Mouse (Mus musculus) lung, postnatal 10 days (tissue): Measurements from ENCODE around the gene Cacna1a.
A peak's percentile ranks its signal among the peaks of the same experiment; 100 is the strongest.

ENCODE experiments used
- DNase-seq: peaks from one replicate; pipeline ENCODE4 v3.0.0; 2021

Cacna1a gene

DNA sequence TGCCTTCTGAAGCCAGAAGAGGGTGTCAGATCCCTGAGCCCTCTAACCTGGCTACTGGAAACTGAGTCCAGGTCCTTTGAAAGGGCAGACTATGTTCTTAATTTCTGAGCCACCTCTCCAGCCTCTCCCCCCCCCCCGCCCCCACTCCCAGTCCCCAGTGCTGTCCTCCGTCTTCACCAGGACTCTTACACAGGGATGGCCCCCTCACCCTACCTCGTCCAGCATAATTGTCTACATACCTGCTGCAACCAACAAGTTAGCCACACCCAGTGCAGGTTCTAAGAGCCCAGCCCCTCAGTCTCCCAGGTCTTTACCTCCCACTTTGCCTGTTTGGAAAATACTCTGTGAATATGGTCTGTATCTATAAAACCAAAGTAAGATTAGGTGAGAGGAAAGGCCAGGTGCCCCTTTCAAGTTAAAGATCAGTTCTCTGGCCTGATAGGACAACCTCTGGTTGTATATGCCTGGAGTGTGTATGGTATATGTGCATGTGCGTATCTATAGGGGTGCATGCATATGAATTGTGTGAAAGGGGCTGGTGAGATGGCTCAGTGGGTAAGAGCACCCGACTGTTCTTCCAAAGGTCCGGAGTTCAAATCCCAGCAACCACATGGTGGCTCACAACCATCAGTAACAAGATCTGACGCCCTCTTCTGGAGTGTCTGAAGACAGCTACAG lies 252.5 kb downstream of the Cacna1a start:
- DNase-seq = no peak

DNA sequence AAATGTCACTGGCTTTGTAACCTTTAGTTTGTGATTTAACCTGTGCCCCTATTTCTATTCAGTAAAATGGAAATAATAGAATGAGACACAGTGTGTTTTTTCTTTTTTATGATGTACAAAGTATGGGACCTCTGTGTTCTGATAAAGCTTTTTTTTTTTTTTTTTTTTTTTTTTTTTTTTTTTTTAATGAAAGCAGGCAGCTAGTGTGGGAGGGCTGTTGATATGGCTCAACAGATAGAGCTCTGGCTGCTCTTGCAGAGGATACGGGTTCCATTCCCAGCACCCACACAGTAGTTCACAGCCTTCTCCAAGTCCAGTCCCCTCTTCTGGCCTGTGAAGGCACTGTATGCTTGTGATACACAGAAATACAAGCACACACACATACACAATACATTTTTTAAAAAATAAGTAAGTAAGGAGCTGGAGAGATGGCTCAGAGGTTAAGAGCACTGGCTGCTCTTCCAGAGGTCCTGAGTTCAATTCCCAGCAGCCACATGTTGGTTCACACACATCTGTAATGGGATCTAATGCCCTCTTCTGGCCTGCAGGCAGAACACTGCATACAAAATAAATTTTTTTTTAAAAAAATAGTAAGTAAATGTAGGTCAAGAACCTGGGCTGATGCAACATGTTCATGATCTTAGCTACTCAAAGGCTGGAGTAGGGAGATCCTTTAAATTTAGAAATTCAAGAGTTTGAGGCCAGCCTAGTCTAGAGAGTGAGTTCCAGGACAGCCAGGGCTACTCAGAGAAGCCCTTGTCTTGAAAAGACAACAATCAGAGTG lies 253.5 kb downstream of the Cacna1a start:
- DNase-seq = no peak

DNA sequence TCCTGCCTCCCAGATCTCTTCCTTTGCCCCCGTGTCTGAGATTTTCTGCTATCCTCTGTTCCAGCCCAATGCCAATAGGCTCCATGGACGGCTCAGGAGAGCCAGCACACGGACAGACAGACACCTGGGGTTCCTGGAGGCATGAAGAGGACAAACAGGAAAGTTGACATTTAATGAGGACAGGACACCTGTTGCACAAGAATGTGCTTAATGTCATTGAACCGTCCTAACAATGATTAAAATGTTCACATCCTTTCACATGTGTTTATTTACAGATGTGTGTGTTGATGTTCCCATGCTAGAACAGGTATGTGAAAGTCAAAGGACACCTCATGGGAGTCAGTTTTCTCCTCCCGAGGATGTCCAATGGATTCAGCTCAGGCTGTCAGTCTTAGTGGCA lies 254.8 kb downstream of the Cacna1a start:
- no peak for DNase-seq

DNA sequence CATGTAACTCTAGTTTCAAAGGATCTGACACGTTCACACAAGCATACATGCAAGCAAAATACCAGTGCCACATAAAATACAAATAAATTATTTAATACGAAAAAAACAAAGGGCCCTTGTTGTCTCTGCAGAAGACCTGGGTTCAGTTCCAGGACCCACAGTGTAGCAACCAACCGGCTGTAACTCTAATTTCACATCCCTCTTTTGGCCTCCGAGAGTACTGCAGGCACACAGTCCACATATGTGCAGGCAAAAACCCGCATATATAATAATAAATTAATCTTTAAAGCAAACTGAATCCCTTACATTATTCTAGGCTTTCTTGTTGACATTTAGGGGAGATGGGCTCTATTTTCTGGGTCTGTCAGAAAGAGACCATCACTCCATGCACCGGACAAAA lies 258.6 kb downstream of the Cacna1a start:
- no peak for DNase-seq

DNA sequence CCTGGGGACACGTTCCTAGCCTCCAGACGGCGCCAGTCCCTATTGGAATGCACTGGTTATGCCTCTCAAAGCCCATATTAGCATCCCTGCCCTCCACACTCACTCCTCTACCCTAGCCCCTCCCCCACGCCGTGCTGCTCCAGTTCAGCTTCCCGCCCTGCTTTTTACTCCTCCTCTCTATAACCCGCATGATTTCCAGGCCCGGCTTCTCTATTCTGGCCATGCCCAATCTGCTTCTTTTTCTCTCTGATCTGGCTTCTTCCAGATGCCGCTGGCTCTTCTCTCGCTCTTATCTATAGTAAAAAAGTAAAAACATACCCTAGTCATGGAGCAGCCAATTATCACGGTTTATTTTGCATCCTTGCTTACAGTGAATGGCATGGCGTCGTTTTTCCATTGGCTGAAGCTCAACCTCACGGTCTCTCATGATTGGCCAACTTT lies 259.2 kb downstream of the Cacna1a start:
- DNase-seq = peak; percentile 49

DNA sequence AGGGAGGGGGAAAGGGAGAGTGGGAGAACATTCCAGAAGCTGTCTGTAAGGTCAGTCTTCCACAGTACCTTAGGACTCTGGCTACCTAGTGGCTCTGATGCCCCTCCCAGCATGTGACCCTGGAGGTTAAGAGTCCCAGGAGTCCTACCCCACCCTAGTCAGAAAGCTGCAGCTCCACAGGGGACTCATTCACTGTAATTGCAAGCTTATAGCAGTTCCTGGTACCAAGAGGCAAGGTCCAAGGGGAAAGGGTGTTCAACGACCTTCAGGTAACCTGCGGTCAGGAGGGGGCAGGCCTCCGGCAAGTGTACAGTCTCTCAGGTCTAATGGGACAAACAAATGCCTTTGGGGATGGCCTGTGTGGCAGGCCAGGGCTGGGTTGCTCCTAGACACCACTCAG lies 262.0 kb downstream of the Cacna1a start:
- no peak for DNase-seq

DNA sequence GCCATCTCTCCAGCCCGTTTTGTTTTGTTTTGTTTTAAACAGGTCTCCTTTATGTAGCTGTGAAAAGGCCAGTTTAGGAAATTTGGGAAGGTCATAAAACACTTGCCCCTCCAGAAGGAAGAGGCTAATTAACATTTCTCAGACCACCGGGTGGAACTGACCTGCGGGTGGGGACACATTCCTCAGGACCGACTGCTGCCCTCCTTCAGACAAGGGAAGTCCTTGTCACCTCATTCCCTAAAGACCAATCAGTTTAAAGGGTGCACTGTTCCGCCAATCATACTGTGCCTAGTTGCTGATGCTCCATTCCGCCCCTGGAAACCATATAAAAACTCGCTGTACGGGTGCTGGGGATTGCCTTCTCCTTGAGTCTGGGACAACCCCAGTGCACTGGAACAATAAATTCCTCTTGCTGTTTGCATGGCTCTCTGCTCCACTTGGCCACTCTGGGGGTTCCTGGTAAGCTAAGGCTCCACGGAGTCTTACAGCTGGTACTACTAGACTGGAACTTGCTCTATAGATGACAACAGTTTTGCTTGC lies 264.9 kb downstream of the Cacna1a start:
- DNase-seq = no peak

DNA sequence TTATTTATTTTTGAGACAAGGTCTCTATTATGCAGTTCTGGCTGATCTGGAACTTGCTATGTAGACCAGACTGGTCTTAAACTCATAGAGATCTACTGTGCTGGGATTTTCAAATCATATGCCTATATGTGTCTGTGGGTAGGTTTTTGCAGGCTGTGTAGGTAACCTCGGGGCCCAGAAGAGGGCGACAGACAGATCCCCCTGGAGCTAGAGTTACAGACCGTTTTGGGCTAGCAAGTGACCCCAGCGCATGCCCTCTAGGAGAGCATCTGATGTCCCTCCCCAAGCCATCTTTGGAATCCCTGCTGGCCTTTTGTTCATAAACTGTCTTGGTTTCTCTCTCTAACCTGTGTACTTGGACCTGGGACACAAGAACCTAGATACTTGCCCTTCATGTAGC lies 266.4 kb downstream of the Cacna1a start:
- DNase-seq = no peak

DNA sequence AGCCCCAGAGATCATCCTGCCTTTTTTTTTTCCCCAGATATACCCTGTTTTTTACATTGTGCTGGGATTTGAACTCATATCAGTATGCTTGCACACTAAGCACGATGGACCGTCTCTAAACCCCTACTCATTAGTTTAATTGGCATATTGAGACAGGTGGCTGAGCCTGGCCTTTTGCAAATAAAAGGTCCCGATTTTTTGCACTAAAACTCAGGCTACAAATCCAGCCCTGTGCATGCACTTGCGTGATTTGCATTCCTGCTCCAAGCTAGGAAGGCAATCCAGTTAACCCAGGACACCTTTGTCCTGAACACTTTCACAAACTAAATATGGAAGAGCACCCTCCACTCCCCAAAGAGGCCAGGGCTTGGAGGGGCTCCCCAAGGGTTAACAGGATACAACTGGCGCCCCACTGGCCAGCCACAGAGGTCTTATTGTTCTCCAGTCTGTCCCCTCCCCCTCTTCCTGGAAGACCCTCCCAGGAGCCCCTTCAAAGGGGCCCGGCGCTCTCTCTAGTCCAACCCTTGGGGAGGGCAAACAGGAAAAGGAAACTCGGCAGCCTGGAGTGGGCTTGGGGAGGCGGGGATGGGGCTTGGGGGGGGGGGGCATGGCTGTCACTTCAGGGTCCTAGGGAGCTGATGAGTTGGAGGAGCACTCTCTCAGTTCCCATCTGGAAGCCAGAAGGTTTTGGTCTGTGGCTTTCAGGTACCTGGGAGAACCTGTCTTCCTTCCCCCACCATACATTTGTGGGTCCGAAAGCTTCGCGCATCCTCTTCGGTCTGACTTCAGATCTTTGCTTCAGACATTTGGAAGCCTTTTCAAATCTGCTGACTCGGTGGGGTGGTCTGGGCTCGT lies 267.3 kb downstream of the Cacna1a start:
- DNase-seq = peak; percentile 83

DNA sequence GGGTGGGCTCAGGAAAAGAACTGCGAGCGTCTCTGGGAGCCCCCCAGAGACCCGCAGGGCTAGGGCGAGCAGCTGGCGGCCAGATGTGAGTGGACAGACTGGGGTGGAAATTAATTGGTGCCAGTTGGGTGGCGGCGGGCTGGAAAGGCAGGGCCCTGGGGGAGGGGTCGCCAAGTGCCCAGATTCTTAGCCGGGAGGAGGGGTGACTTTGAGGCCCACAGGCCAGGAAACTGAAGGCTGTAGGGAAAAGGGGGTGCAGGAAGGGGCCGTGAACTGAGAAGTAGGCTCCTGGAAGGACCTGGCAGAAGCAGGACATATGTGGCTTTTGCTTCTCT lies 267.9 kb downstream of the Cacna1a start:
- peak; percentile 62 for DNase-seq

DNA sequence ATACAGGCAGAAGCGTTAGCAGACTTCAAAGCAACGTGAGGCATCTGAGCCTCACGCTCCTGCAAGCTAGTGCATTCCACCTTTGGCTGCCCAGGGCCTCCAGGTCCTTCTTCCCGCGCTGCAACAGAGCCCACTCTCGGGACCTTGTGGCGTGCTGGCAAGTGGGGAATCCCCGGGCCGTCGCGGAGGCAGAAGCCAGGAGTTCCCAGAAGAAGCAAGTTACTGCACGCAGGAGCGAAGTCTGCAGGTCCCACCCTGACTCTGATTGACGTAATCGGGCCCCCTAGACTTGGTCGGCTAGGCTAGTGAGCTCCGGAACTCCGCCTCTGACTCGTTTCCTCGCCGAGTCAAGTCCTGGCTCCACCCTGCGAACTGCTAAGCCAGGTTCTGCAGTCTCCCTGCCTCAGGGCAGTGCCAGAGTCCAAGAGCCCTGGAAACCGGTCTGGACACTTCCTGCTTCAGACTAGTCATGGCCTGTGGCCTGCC lies 268.4 kb downstream of the Cacna1a start:
- peak; percentile 95 for DNase-seq

DNA sequence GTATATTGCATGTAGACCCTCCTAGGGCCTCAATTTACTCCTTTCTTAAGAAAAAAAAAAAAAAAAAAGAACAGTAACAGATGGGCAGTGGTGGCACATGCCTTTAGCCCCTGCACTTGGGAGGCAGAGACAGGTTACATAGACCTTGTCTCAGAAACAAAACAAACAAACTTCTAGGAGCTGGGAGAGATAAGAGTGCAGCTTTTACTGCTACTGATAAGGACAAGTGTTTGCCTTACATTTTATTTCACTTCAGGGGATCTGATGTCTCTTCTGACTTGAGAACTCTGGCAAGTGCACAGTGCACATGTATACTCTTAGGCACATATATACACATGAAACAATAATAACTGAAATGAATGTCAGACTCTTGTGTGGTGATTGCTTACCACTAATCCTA lies 269.0 kb downstream of the Cacna1a start:
- DNase-seq = no peak

DNA sequence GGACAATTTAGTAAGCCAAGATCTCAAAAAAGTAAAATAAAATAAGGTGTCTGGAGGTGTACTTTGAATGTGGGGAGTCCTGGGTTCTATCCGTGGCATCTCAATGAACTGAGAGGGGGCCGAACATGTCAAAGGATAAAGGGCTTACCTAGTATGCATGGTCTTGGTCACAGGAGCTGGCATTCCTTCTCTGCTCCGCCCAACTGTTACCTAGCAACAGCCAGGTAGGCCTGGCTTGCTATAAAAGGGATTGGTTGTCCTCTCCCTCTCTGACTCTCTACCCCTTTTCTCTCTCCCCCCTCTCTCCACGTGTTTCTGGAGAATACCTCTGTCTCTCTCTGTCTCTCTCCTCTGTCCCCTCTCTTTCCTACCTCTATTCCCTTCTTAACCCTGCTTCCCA lies 269.4 kb downstream of the Cacna1a start:
- DNase-seq = peak; percentile 61

DNA sequence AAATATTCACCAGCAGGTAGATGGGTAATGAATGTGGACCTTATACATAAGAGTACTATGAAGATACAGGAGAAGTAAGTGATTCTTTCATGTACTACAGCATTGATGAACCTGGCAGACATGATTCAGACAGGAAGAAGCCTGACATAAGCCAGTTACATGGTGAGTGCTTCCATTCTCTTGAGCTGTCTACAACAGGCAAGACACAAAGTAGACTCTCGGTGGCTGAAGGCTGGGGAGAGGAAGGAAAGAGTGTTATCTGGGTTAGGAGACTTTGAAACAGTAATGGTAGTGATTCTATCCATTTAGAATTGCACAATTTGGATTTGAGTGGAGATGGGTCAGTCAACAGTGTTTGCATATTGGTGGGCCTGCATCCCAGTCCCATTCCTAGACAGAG lies 270.7 kb downstream of the Cacna1a start:
- no peak for DNase-seq

DNA sequence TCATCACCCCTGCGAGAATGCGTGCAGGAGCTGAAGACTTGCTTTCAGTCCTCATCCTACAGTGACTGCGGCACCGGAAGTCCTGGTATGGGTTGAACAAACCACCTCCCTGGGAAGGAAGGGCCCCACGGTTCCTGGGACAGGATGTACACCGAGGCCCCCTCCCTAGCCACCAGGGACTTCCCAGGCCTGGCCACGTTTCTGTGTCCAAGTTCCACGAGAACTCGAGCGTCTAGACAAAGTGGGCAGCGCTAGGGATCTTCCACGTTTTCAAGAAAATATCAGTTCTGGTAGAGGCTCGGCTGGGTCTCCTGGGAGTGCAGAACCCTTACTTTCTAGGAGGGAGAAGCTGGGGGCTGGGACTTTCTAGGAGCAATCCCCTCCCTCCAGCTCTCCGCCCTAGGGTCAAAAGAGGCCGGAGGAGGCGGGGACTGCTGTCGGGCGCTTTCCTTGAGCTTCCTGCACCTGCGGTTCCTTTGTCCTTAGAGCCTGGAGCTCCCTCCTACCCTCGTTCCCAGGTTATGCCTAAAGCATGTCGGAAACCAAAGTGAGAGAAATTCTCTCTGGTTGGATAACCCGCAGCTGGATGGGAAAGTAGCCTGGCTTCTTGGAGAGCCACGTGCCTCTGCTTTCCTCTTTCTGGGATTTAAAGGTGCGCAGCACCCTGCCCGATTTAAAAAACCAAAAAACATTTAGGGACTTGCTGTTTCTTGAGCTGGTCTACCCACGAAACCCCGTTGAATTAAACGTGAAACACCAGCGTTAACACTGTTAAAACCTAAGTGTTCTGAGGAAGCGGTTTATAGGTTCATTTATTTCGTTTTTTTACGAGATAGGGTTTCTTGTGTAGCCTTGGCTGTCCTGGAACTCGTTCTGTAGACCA lies 271.9 kb downstream of the Cacna1a start:
- DNase-seq = peak; percentile 87

DNA sequence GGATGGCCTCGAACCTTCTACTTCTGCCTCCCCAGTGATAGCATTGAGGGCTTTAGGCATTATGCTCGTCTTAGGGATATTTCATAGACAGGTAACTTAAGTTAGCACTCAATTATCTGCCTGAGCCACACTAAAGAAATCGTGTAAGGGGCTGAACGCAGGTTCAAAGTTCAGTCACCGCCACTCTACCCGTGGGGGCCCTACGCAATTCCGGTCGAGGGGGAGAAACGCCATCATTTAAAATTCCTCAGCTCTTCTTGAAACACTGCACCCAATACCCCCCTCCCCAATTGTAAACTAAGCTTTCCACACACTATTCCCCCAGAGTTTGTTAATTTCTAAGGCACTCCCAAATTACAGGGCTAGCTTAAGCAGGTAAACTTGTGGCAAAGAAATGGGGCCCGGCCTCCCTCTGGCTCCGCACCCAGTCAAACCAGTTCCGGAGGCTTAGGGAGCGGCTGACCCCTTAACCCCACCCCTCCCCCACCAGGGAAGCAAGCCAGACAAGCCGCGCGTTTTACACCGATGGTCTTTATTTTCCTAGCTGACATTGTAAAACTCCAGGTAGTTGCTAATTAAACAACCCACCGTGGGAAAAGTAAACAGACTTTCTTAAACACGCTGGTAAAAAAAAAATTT lies 272.7 kb downstream of the Cacna1a start:
- peak; percentile 83 for DNase-seq

DNA sequence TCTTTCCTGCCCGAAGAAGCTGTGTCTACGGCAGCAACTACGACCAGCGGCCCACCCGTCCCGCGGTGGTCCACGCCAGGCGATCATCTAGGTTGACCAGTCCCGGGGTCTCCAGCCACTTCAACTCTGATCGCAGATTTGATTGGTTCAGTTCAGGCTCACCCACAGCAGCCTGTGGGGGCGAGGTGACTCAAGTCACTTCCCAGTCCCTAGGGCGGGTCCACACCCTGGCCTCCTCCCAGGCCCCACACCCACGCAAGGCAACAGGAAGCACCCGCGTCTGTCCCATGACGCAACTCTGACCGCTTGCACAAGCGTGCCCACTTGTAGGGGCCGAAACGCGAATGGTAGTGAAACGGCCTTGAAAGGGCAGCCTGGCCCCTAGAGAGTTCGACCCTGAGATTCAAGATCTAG lies 273.2 kb downstream of the Cacna1a start:
- peak; percentile 97 for DNase-seq

DNA sequence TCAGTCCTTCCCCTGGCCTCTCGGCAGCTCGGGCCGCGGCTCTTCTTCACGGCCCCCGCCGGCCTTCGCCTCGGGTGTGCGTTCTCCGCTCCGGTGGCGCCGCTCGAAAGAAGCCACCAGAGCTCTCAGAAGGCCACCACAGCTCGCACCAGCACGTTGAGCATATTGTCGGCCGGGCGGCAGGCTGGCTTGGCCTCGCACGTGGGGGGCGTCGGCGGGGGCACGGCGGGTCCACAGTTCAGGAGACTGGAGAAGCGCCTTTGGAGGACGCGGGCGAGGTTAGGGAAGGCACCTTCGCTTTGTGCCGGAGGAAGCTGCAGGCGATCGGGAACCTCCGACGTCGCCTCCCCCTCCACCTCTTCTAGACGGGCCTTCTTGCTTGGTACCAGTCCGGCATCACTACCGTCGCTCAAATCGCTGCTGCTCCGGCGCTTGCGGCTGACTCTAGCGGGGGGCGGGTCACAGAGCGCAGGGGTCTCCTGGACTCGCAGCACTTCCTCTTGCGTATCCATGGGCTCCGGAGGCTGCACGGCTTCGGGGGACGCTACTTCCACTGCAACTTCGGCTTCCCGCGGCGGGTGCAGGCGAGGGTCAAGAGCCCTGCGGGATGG lies 273.8 kb downstream of the Cacna1a start:
- DNase-seq = peak; percentile 71

DNA sequence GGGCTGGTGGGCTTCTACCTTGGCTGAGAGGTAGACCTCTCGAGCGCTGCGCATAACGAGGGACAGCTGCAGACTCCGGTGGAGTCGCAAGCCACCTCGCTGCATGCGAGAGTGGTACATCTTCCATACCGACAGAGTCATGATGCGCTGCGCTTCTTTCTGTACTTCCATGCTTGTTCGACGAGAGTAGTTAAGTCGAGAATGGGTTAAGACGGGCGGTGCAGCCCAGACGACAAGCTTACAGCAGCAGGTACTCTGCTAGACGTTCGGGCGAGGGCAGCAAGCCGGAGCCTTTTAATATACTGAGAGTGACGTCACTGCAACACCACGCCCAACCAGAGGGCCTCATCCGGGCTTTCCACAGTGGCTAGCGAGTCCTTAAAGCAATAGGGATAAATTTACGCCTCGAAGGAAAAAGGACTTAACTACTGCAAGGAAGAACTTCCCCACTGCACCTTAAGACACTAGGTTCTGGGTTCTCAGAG lies 274.4 kb downstream of the Cacna1a start, which contains the start of gene Ier2:
TSS of gene Ier2 (minus strand) at position 272 of the 485 bp plus-strand sequence.
- peak; percentile 98 for DNase-seq

DNA sequence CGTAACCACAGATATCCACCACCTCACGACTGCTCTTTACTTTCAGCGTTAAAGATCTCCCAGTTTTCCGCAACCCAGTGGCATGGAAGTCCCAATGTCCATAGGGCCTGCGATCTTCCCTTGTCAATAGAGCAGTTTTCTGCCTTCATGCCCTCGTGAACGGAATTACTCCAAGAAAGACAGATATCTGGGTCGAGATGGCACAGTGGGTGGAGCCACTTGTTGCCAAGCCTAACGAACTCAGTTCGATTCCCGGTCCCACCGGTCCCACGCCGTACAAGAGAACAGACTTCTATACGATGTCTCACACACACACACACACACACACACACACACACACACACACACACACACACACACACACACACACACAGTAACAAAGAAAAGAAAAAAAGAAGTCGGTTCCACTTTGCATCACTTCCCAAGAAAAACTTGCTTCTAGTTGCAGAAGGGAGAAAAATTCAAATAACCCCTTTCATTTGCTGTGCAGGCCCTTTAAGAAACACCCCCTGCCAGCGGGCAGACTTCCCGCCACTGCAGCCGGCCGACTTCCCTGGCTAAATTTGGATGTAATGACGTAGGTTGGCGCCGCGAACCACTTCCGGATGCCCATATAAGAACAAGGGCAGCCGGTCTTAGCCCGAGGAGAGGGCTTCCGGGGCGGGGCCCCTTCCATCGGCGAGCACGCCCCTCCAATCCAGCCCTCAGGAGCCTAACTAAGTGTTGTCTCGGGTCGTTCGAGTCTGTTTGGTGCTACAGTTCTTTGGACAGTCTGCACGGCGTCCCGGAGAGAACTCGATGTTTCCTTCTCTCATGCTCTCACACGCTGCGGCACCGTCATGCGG lies 275.5 kb downstream of the Cacna1a start:
- DNase-seq = peak; percentile 99
